Mouse (Mus musculus): ENCODE data around the gene Cyp4f39.
A peak's percentile ranks its signal among the peaks of the same experiment; 100 is the strongest.
"Not testable (repeated sequence)": the region's sequence is repeated elsewhere in the genome, so short reads cannot be mapped to it uniquely, and the experiment has no call there.

Cyp4f39 gene

GRCm38 (mm10) chr17:32528408-32529337, 76.2 kb downstream of the Cyp4f39 start:
- peak; percentile 73 for DNase-seq (ENCODE audit: low spot score)

GRCm38 (mm10) chr17:32532356-32532755, 79.8 kb downstream of the Cyp4f39 start:
- DNase-seq (ENCODE audit: low spot score) = not testable (repeated sequence)

- no peak for DNase-seq (ENCODE audit: low spot score)
Measured at GRCm38 (mm10) chr17:32534068-32534467, 81.5 kb downstream of the Cyp4f39 start.

- DNase-seq (ENCODE audit: low spot score) = peak; percentile 88
Measured at GRCm38 (mm10) chr17:32536051-32536866, 83.7 kb downstream of the Cyp4f39 start, which contains the start of gene Cyp4f16. TSS of gene Cyp4f16 (plus strand) at chr17:32536558.

GRCm38 (mm10) chr17:32536867-32537250, 84.3 kb downstream of the Cyp4f39 start:
- DNase-seq (ENCODE audit: low spot score) = no peak
